Mouse (Mus musculus) G1E (cell line): Measurements from ENCODE around the gene Timm17b. TPM values are rescaled to one million over a fixed set of nuclear protein-coding genes. Genes with fewer than 3 reads are reported as not detected.

Experiments
- ATAC-seq: 2 replicates; pipeline ENCODE4 v1.8.0; 2016; ENCODE audit warnings: mild to moderate bottlenecking; ENCODE audit not compliant: insufficient number of reproducible peaks, poor library complexity, low FRiP score, severe bottlenecking; ENCODE audit errors: extremely low read depth
- DNase-seq: peaks from one replicate; pipeline ENCODE4 v3.0.0; 2012; ENCODE audit warnings: low spot score
- H3K27me3 ChIP-seq: 2 replicates; pipeline ENCODE4 v1.6.1; 2012; ENCODE audit warnings: mild to moderate bottlenecking, low read length, inconsistent platforms; ENCODE audit not compliant: insufficient read depth
- H3K36me3 ChIP-seq: replicated peaks from 2 replicates; pipeline ENCODE3; 2012; ENCODE audit warnings: mild to moderate bottlenecking, inconsistent platforms
- H3K4me1 ChIP-seq: 2 replicates; pipeline ENCODE4 v1.6.1; 2012; ENCODE audit warnings: low read depth, low read length, inconsistent platforms, mixed read lengths; ENCODE audit not compliant: insufficient read depth
- H3K4me3 ChIP-seq: 2 replicates; pipeline ENCODE4 v1.5.1; 2012; ENCODE audit warnings: low read depth, mild to moderate bottlenecking, inconsistent platforms, low read length, moderate library complexity, mixed read lengths
- H3K9me3 ChIP-seq: replicated peaks from 2 replicates; pipeline ENCODE4 v1.6.1; 2012; ENCODE audit warnings: inconsistent platforms
- CTCF ChIP-seq: IDR thresholded peaks from 2 replicates; pipeline ENCODE4 v1.5.1; 2012; ENCODE audit warnings: low read depth, low read length, inconsistent platforms, mixed read lengths
- GATA1 ChIP-seq: IDR thresholded peaks from 2 replicates; pipeline ENCODE4 v1.6.1; 2012; ENCODE audit warnings: borderline replicate concordance, low read length, inconsistent platforms, mixed read lengths
- GATA2 ChIP-seq: IDR thresholded peaks from 2 replicates; pipeline ENCODE4 v1.6.1; 2012; ENCODE audit warnings: low read depth, low read length, inconsistent platforms, borderline replicate concordance
- POLR2AphosphoS5 ChIP-seq: IDR thresholded peaks from 2 replicates; pipeline ENCODE4 v1.6.1; 2012; ENCODE audit warnings: low read depth, low read length, inconsistent platforms; ENCODE audit not compliant: insufficient replicate concordance
- TAL1 ChIP-seq: conservative IDR thresholded peaks from 2 replicates; pipeline ENCODE4 v1.6.1; 2012; ENCODE audit warnings: low read depth, low read length, inconsistent platforms, mixed read lengths
- polyA plus RNA-seq: library from polyadenylated mRNA; stranded (reverse); fragments of >175 nt; gene quantifications from 2 replicates; pipeline ENCODE4 v1.2.3, GENCODE M21; 2012
- total RNA-seq, 2 experiments: library from RNA; stranded (forward) in 1 of 2; stranded (reverse) in 1 of 2; fragments of 200-1000 nt in 1 of 2; fragments of >200 nt in 1 of 2; fragmentation: Nextera tagmentation in 1 of 2; gene quantifications; 2 replicates each; pipeline ENCODE4 v1.2.3; 2014 to 2017

Timm17b gene
- total and polyA plus RNA-seq, 3 experiments = 78.8 to 195 (median 139) TPM

DNA sequence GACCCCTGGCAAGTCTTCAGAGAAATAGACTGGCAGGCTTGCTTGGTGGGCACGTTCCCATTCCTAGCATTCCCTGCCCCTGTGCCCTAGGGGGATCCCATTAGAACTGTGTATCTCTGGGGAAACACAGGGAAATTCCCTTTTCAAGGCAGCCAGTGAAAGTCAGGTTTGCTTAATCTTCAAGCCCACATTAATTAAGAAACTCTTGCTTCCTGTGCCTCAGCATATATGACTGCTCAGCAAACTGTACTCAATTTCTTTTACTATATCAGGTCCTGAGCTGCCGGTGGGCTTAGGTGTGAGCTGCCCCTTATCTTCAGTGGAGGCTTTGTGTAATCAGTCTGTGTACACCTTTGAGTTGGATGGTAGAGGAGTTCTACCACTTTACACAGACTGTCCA, 33.4 kb upstream of the Timm17b start:
- no peak for DNase-seq
- Histone ChIP-seq H3K4me3 (no peak overlapping the region), H3K36me3 (peaks cover 71% of the 10 kb centered on the region), H3K4me1 (no peaks in the 10 kb centered on the region; the same call in 1 of the 2 replicates), H3K9me3 (no peaks in the 10 kb centered on the region), H3K27me3 (no peaks in the 10 kb centered on the region)
- no peak for ATAC-seq
- TF ChIP-seq GATA2 (no peak), POLR2AphosphoS5 (no peak), TAL1 (no peak), CTCF (no peak), GATA1 (no peak)

DNA sequence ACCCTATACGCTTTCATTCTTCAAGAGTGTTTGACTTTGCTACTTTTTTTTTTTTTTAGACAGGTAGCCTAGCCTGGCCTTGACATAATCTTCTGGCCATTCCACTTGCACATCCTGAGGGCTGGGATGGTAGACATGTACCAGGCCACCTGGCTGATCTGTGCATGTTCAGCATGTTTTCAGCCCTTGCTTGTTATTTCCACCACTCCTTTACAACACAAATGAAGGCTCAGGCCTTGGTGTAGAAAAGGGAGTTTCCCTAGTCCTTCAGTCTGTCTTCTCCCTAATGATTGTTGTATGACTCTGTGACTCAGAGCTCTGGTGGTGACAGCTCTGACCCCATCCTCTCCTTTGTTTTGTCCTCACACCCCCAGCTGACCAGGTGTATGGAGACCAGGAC, 32.0 kb upstream of the Timm17b start:
- DNase-seq = no peak
- ATAC-seq = no peak
- Histone ChIP-seq H3K27me3 (no peaks in the 10 kb centered on the region), H3K4me1 (no peaks in the 10 kb centered on the region; the same call in 1 of the 2 replicates), H3K36me3 (peaks cover 70% of the 10 kb centered on the region), H3K4me3 (no peak overlapping the region), H3K9me3 (no peaks in the 10 kb centered on the region)
- TF ChIP-seq CTCF = no peak
- no peak for TF ChIP-seq GATA1
- no peak for TF ChIP-seq TAL1
- TF ChIP-seq GATA2 = no peak
- TF ChIP-seq POLR2AphosphoS5 = no peak

DNA sequence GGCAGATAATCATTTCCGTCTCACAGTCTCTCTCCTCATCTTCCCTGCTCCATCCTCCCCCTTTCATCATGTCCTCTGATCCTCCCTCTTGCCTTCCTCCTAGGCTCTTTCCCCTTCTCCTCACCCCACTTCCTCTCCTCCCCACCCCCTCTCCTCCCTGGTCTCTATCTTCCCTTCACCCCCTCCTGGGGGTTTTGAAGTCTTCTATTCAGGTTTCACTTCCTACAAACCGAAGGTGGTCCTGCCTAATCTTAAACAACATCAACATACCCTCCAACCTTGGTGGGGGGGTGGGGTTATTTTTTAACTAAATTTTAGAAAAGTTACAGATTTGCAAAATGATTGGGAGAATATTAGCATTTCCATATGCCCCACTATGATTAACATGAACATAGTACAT, 30.7 kb upstream of the Timm17b start:
- Histone ChIP-seq H3K27me3 (no peaks in the 10 kb centered on the region), H3K4me3 (no peak overlapping the region), H3K4me1 (no peaks in the 10 kb centered on the region; the same call in 1 of the 2 replicates), H3K9me3 (no peaks in the 10 kb centered on the region), H3K36me3 (peaks cover 72% of the 10 kb centered on the region)
- TF ChIP-seq GATA2 (no peak), POLR2AphosphoS5 (no peak), GATA1 (no peak), CTCF (no peak), TAL1 (no peak)
- DNase-seq = no peak
- ATAC-seq = no peak

DNA sequence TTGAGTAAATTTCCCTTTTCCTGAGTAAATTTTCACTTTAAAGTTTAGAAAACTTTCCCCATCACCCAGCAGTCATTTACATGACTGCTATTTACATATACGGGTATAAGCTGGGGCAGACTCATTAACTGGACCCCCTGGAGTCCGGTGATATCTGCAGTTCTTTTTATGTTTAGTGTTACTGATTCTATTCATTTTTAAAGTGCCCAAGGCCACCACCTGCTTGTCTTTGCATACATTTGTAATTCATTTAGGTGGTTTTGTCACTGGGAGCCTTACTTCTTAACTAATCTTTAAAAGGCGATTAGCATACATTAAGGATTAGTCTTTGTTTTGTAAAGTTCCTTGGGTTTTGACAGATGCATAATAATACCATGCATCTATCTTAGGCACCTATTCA, 29.3 kb upstream of the Timm17b start:
- TF ChIP-seq GATA2 = no peak
- ATAC-seq (no peak), DNase-seq (no peak)
- Histone ChIP-seq H3K4me1 (no peaks in the 10 kb centered on the region), H3K27me3 (no peaks in the 10 kb centered on the region), H3K4me3 (no peak overlapping the region), H3K9me3 (no peaks in the 10 kb centered on the region), H3K36me3 (peaks cover 79% of the 10 kb centered on the region)

DNA sequence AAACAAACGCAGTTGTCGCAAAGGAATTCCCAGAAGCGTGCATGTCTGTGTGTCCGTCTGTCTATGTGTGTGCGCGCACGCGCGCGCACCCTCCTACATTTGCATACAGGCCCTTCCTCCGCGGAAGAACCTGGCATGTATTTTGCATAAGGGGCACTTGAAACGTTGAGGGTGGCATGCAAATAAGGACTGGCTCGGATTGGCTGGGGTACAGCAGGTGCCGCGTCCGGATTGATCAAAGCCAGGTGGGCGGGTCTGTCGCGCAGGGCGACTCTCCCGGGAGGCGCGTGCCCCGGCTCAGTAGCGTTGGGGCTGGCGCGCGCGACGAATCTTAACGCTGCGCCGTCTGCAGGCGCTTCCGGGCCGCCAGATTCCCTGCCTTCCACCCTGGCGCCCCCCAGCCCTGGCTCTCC, 21.1 kb upstream of the Timm17b start, which contains the start of gene Pim2:
TSS of gene Pim2 (plus strand) at position 256 of the 413 bp plus-strand sequence.
- TF ChIP-seq GATA2 (no peak), GATA1 (no peak), TAL1 (no peak), POLR2AphosphoS5 (no peak), CTCF (no peak)
- Histone ChIP-seq H3K27me3 (no peaks in the 10 kb centered on the region), H3K4me1 (peaks cover 24% of the 10 kb centered on the region), H3K4me3 (peak within 1 kb of the TSS; percentile 78), H3K36me3 (peaks cover 52% of the 10 kb centered on the region), H3K9me3 (no peaks in the 10 kb centered on the region)
- DNase-seq (peak; percentile 79), ATAC-seq (peak; percentile 86)

DNA sequence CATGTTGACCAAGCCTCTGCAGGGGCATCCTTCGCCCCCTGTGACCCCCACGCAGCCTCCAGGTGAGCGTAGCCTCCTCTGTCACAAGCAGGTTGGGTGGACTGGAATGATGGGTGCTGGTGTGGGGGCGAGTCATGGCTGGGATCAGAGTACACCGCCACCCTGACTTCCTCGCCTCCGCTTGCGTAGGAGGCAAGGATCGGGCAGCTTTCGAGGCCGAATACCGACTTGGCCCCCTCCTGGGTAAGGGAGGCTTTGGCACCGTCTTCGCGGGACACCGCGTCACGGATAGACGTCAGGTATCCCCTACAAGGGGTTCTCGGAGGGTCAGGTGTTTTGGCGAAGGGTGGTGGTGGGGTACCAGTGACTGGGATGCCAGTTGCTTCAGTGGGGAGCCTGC, 20.7 kb upstream of the Timm17b start:
- no peak for DNase-seq
- H3K27me3 ChIP-seq = no peaks in the 10 kb centered on the region
- peak overlapping the region; percentile 78 for H3K4me3 ChIP-seq
- H3K9me3 ChIP-seq = no peaks in the 10 kb centered on the region
- TF ChIP-seq POLR2AphosphoS5 (no peak), CTCF (no peak), TAL1 (no peak), GATA1 (no peak), GATA2 (no peak)
- peaks cover 24% of the 10 kb centered on the region for H3K4me1 ChIP-seq
- ATAC-seq = no peak
- H3K36me3 ChIP-seq = peaks cover 47% of the 10 kb centered on the region

DNA sequence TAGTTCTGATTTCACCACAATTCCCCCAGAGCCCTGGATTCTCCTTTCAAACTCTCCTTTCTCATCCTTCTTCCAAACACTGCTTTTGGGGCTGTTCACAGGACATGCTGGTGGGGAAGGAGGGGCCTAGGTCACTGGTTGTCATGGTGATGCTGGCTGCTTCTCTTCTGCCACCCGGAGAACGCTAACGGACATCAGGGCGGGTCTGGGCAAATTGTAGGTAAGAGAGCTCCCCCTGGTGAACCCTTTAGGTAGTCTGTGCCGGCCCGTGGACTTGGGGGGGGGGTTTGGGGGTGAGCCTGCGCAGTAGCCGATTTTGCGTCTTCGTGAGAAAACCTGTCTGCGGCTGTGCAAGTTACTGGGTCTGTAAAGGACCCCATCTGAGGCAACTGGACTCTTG, 19.3 kb upstream of the Timm17b start:
- Histone ChIP-seq H3K4me3 (peak overlapping the region; percentile 40; the same call in 1 of the 2 replicates), H3K27me3 (no peaks in the 10 kb centered on the region), H3K36me3 (peaks cover 34% of the 10 kb centered on the region), H3K4me1 (peaks cover 24% of the 10 kb centered on the region), H3K9me3 (no peaks in the 10 kb centered on the region)
- DNase-seq = peak; percentile 27
- peak; percentile 43; the same call in 1 of the 2 replicates for ATAC-seq
- TF ChIP-seq GATA2 (no peak), GATA1 (no peak), CTCF (no peak), POLR2AphosphoS5 (no peak), TAL1 (no peak)
